13 mouse cellular contexts compared by ENCODE assay signal in genomic region chr2:103609499-103609898, GRCm38 (mm10). TPM values are rescaled to one million over a fixed set of nuclear protein-coding genes. Genes with fewer than 3 reads are reported as not detected.
A peak's percentile ranks its signal among the peaks of the same experiment; 100 is the strongest.
DNase-seq lines count a peak whose midpoint lies in the region; ATAC-seq and TF ChIP-seq lines count a peak whose summit lies in the region.
"Had no signal": no experiment of that assay in that cellular context is flagged by ENCODE, and none has a peak within 500 bp of the region (broad histone marks: within the 10 kb centered on the region; RNA-seq: fewer than 3 reads in every experiment).

No protein-coding gene starts in this region.

- 26% methylated on average over 3 of the region's 3 CpGs for WGBS in hindbrain, postnatal 0 days
- 58% methylated on average over 3 of the region's 3 CpGs for WGBS in hindbrain, embryonic 11.5 days
- WGBS in heart, embryonic 13.5 days, result 38% methylated on average over 3 of the region's 3 CpGs
- WGBS in intestine, embryonic 15.5 days, result 72% methylated on average over 3 of the region's 3 CpGs
- 30% methylated on average over 3 of the region's 3 CpGs for WGBS in forebrain, embryonic 15.5 days
- WGBS in midbrain, embryonic 10.5 days, result 41% methylated on average over 3 of the region's 3 CpGs

- TF ChIP-seq POLR2A in brain, embryonic 14.5 days (IDR thresholded peaks at IDR 0.05; ENCODE audit: borderline replicate concordance, extremely low read depth, insufficient read depth, insufficient read length, poor library complexity, severe bottlenecking), result no peak

- peak; percentile 76 for DNase-seq in hindbrain, postnatal 0 days (ENCODE audit: low spot score)
- DNase-seq in hindbrain, embryonic 11.5 days (ENCODE audit: low spot score), result no peak
- DNase-seq in brain, embryonic 14.5 days (ENCODE audit: low read depth), result peak; percentile 35
- DNase-seq in cerebellum, postnatal 14 days, result peak; percentile 88 to 93
- no peak for DNase-seq in midbrain, embryonic 10.5 days (ENCODE audit: low spot score)
- DNase-seq: kidney, postnatal 14 days; lung, adult 18-20 months had no signal

- no peaks in the 10 kb centered on the region for H3K27me3 ChIP-seq in hindbrain, postnatal 0 days (ENCODE audit: insufficient read depth, low read length)
- H3K27me3 ChIP-seq in hindbrain, embryonic 11.5 days (ENCODE audit: control insufficient read depth, insufficient read depth, low read length), result no peaks in the 10 kb centered on the region; the same call in 1 of the 2 replicates
- no peaks in the 10 kb centered on the region for H3K27me3 ChIP-seq in heart, embryonic 13.5 days (replicated peaks)
- no peaks in the 10 kb centered on the region for H3K27me3 ChIP-seq in intestine, embryonic 15.5 days (replicated peaks)
- no peaks in the 10 kb centered on the region for H3K27me3 ChIP-seq in forebrain, embryonic 15.5 days
- no peaks in the 10 kb centered on the region for H3K27me3 ChIP-seq in midbrain, embryonic 10.5 days (ENCODE audit: low read depth, poor library complexity, severe bottlenecking)
- H3K27me3 ChIP-seq: CH12.LX had no signal

- H3K4me1 ChIP-seq in hindbrain, postnatal 0 days (ENCODE audit: insufficient read depth, low read length), result peaks cover 21% of the 10 kb centered on the region
- H3K4me1 ChIP-seq in hindbrain, embryonic 11.5 days (replicated peaks; ENCODE audit: control insufficient read depth, insufficient read depth, low read length), result no peaks in the 10 kb centered on the region
- peaks cover 80% of the 10 kb centered on the region for H3K4me1 ChIP-seq in heart, embryonic 13.5 days
- H3K4me1 ChIP-seq in intestine, embryonic 15.5 days (replicated peaks), result no peaks in the 10 kb centered on the region
- peaks cover 14% of the 10 kb centered on the region for H3K4me1 ChIP-seq in forebrain, embryonic 15.5 days
- H3K4me1 ChIP-seq in midbrain, embryonic 10.5 days, result peaks cover 11% of the 10 kb centered on the region

- no peak overlapping the region for H3K4me2 ChIP-seq in hindbrain, postnatal 0 days (ENCODE audit: low read depth, low read length)
- H3K4me2 ChIP-seq in hindbrain, embryonic 11.5 days (replicated peaks; ENCODE audit: low read depth, low read length), result no peak overlapping the region
- H3K4me2 ChIP-seq in heart, embryonic 13.5 days, result no peak overlapping the region
- H3K4me2 ChIP-seq in intestine, embryonic 15.5 days (replicated peaks), result no peak overlapping the region
- H3K4me2 ChIP-seq in forebrain, embryonic 15.5 days (replicated peaks), result no peak overlapping the region

- peak overlapping the region; percentile 28; the same call in 1 of the 2 replicates for H3K27ac ChIP-seq in hindbrain, postnatal 0 days
- no peak overlapping the region for H3K27ac ChIP-seq in hindbrain, embryonic 11.5 days (ENCODE audit: low read depth, low read length)
- 0 out of 2 replicates have a peak overlapping the region, but pooled peaks have one; percentile 39 for H3K27ac ChIP-seq in heart, embryonic 13.5 days (replicated peaks)
- no peak overlapping the region for H3K27ac ChIP-seq in intestine, embryonic 15.5 days
- no peak overlapping the region for H3K27ac ChIP-seq in forebrain, embryonic 15.5 days (replicated peaks)
- no peak overlapping the region for H3K27ac ChIP-seq in midbrain, embryonic 10.5 days (replicated peaks)
- H3K27ac ChIP-seq: hindbrain, embryonic 10.5 days had no signal

- no peak for TF ChIP-seq CTCF in hindbrain, postnatal 0 days (IDR thresholded peaks at IDR 0.05; ENCODE audit: low read depth)
- no peak for TF ChIP-seq CTCF in brain, embryonic 14.5 days (IDR thresholded peaks at IDR 0.05; ENCODE audit: borderline replicate concordance, extremely low read depth, insufficient read depth, insufficient read length)

- ATAC-seq in hindbrain, postnatal 0 days, result peak; percentile 67
- ATAC-seq in hindbrain, embryonic 11.5 days (ENCODE audit: low FRiP score), result no peak
- no peak for ATAC-seq in heart, embryonic 13.5 days (ENCODE audit: extremely low read depth, insufficient number of reproducible peaks, low FRiP score, low TSS enrichment)
- ATAC-seq in intestine, embryonic 15.5 days, result no peak
- ATAC-seq in forebrain, embryonic 15.5 days (replicated peaks), result no peak
- ATAC-seq: forebrain, embryonic 16.5 days had no signal

- H3K36me3 ChIP-seq in hindbrain, postnatal 0 days (ENCODE audit: insufficient read depth, low read length), result no peaks in the 10 kb centered on the region
- H3K36me3 ChIP-seq in hindbrain, embryonic 11.5 days (ENCODE audit: control insufficient read depth, insufficient read depth, low read length), result no peaks in the 10 kb centered on the region
- no peaks in the 10 kb centered on the region for H3K36me3 ChIP-seq in heart, embryonic 13.5 days
- no peaks in the 10 kb centered on the region for H3K36me3 ChIP-seq in intestine, embryonic 15.5 days
- H3K36me3 ChIP-seq in forebrain, embryonic 15.5 days, result no peaks in the 10 kb centered on the region
- H3K36me3 ChIP-seq in midbrain, embryonic 10.5 days, result no peaks in the 10 kb centered on the region
- H3K36me3 ChIP-seq: hindbrain, embryonic 10.5 days had no signal

- no peak overlapping the region for H3K9ac ChIP-seq in hindbrain, postnatal 0 days (replicated peaks; ENCODE audit: low read length)
- H3K9ac ChIP-seq in hindbrain, embryonic 11.5 days (ENCODE audit: low read depth, low read length), result no peak overlapping the region
- no peak overlapping the region for H3K9ac ChIP-seq in heart, embryonic 13.5 days
- no peak overlapping the region for H3K9ac ChIP-seq in intestine, embryonic 15.5 days
- H3K9ac ChIP-seq in forebrain, embryonic 15.5 days (replicated peaks), result no peak overlapping the region

- H3K4me3 ChIP-seq in hindbrain, postnatal 0 days (ENCODE audit: low read length), result no peak overlapping the region
- H3K4me3 ChIP-seq in hindbrain, embryonic 11.5 days (ENCODE audit: low read depth, low read length), result no peak overlapping the region
- H3K4me3 ChIP-seq in heart, embryonic 13.5 days, result no peak overlapping the region
- H3K4me3 ChIP-seq in intestine, embryonic 15.5 days (replicated peaks), result no peak overlapping the region
- no peak overlapping the region for H3K4me3 ChIP-seq in forebrain, embryonic 15.5 days
- H3K4me3 ChIP-seq in midbrain, embryonic 10.5 days, result no peak overlapping the region
- H3K4me3 ChIP-seq: hindbrain, embryonic 10.5 days had no signal

- H3K9me3 ChIP-seq in hindbrain, postnatal 0 days (ENCODE audit: low read length), result no peaks in the 10 kb centered on the region
- no peaks in the 10 kb centered on the region for H3K9me3 ChIP-seq in hindbrain, embryonic 11.5 days (ENCODE audit: control insufficient read depth, low read length)
- no peaks in the 10 kb centered on the region for H3K9me3 ChIP-seq in heart, embryonic 13.5 days
- H3K9me3 ChIP-seq in intestine, embryonic 15.5 days, result no peaks in the 10 kb centered on the region
- H3K9me3 ChIP-seq in forebrain, embryonic 15.5 days, result no peaks in the 10 kb centered on the region
- no peaks in the 10 kb centered on the region for H3K9me3 ChIP-seq in midbrain, embryonic 10.5 days (replicated peaks)
- H3K9me3 ChIP-seq: hindbrain, embryonic 10.5 days had no signal

RNA-seq across cellular contexts. Expression of gene Abtb2, which starts 43.4 kb away (rescaled TPM):
- total RNA-seq in hindbrain, postnatal 0 days (2014; rRNA removed), result 42.9 and 45.9 TPM in 2 replicates
- polyA plus RNA-seq in hindbrain, postnatal 0 days (2015; fragmentation: Nextera tagmentation; extraction: Ambion mirVana), result 11.7 and 11.8 TPM in 2 replicates
- 13.9 and 14.6 TPM in 2 replicates for polyA plus RNA-seq in hindbrain, embryonic 11.5 days (2014; fragmentation: Nextera tagmentation; extraction: Ambion mirVana)
- 14.3 and 16.7 TPM in 2 replicates for polyA plus RNA-seq in brain, embryonic 14.5 days (2012; rRNA removed)
- polyA plus RNA-seq in heart, embryonic 13.5 days (2015; fragmentation: Nextera tagmentation; extraction: Ambion mirVana), result 17.4 and 18.4 TPM in 2 replicates
- 4.5 and 4.8 TPM in 2 replicates for polyA plus RNA-seq in intestine, embryonic 15.5 days (2015; fragmentation: Nextera tagmentation; extraction: Ambion mirVana)
- 7.4 TPM in 2 replicates for polyA plus RNA-seq in forebrain, embryonic 15.5 days (2015; fragmentation: Nextera tagmentation; extraction: Ambion mirVana)
- 11.5 and 14.9 TPM in 2 replicates for polyA plus RNA-seq in midbrain, embryonic 10.5 days (2016; fragmentation: Nextera tagmentation; extraction: Ambion mirVana)

Comparison
In these comparisons a context has a peak if more than half of its experiments do, and no peak if none do; other contexts are left out.
1. DNase-seq: peak in hindbrain, postnatal 0 days (single experiment), brain, embryonic 14.5 days (single experiment) and cerebellum, postnatal 14 days (2 of 2); none in hindbrain, embryonic 11.5 days (single experiment) and midbrain, embryonic 10.5 days (single experiment).
2. H3K27ac ChIP-seq: peak in hindbrain, postnatal 0 days (single experiment) and heart, embryonic 13.5 days (single experiment); none in hindbrain, embryonic 11.5 days (single experiment), intestine, embryonic 15.5 days (single experiment), forebrain, embryonic 15.5 days (single experiment) and midbrain, embryonic 10.5 days (single experiment).